Mouse (Mus musculus) kidney, adult 18-20 months (tissue): ENCODE data around the gene Zc3h12a.
A peak's percentile ranks its signal among the peaks of the same experiment; 100 is the strongest.

Experiments used
- DNase-seq: peaks from one replicate; pipeline ENCODE4 v3.0.0; 2021

Gene Zc3h12a

GRCm38 (mm10) chr4:125105354-125105753, 22.3 kb downstream of the Zc3h12a start:
- DNase-seq: no peak

GRCm38 (mm10) chr4:125101334-125101733, 26.3 kb downstream of the Zc3h12a start:
- DNase-seq: no peak

GRCm38 (mm10) chr4:125099458-125099857, 28.2 kb downstream of the Zc3h12a start:
- peak; percentile 87 for DNase-seq

GRCm38 (mm10) chr4:125097412-125097811, 30.2 kb downstream of the Zc3h12a start:
- no peak for DNase-seq

GRCm38 (mm10) chr4:125096066-125096465, 31.6 kb downstream of the Zc3h12a start:
- DNase-seq: no peak

- DNase-seq: no peak
Measured at GRCm38 (mm10) chr4:125093031-125093430, 34.6 kb downstream of the Zc3h12a start.

- DNase-seq: no peak
Measured at GRCm38 (mm10) chr4:125085346-125085841, 42.2 kb downstream of the Zc3h12a start.

- DNase-seq: peak; percentile 95
Measured at GRCm38 (mm10) chr4:125084403-125085345, 43.0 kb downstream of the Zc3h12a start, which contains the start of gene Meaf6. Gene Meaf6, plus strand, starts transcription at chr4:125085134.

GRCm38 (mm10) chr4:125078698-125079097, 48.9 kb downstream of the Zc3h12a start:
- DNase-seq: no peak

- DNase-seq: no peak
Measured at GRCm38 (mm10) chr4:125077700-125078099, 49.9 kb downstream of the Zc3h12a start.
